Mouse (Mus musculus): ENCODE data around the gene Hist1h2br.

- TF ChIP-seq CTCF (IDR thresholded peaks at IDR 0.05; ENCODE audit: low read depth), result no peak
- TF ChIP-seq EP300 (IDR thresholded peaks at IDR 0.05; ENCODE audit: low read depth), result no peak
These were observed 38.0 kb upstream of the Hist1h2br start for GRCm38 (mm10) chr13:21795584-21795983.

All from liver, postnatal 0 days (tissue).